Mouse (Mus musculus) kidney, postnatal 14 days (tissue): ENCODE measurements around the gene Herc3.
"Not testable (repeated sequence)": the region's sequence is repeated elsewhere in the genome, so short reads cannot be mapped to it uniquely, and the experiment has no call there.

Source experiments
- DNase-seq: peaks from one replicate; pipeline ENCODE4 v3.0.0; 2022; ENCODE audit warnings: mixed read lengths

The Herc3 gene

GRCm38 (mm10) chr6:58862446-58862993 lies 31.3 kb downstream of the Herc3 start:
- DNase-seq, result no peak

- DNase-seq, result no peak
Measured at GRCm38 (mm10) chr6:58863631-58864235, 32.5 kb downstream of the Herc3 start.

- DNase-seq, result not testable (repeated sequence)
Measured at GRCm38 (mm10) chr6:58867858-58868257, 36.6 kb downstream of the Herc3 start.

- peak; percentile 13 for DNase-seq
Measured at GRCm38 (mm10) chr6:58879572-58879971, 48.3 kb downstream of the Herc3 start.

GRCm38 (mm10) chr6:58879987-58880386 lies 48.7 kb downstream of the Herc3 start:
- no peak for DNase-seq

GRCm38 (mm10) chr6:58880861-58881260 lies 49.6 kb downstream of the Herc3 start:
- DNase-seq, result no peak

- DNase-seq, result no peak
Measured at GRCm38 (mm10) chr6:58881363-58881762, 50.1 kb downstream of the Herc3 start.

- DNase-seq, result no peak
Measured at GRCm38 (mm10) chr6:58882271-58882670, 51.0 kb downstream of the Herc3 start.

GRCm38 (mm10) chr6:58889917-58890316 lies 58.7 kb downstream of the Herc3 start:
- no peak for DNase-seq

GRCm38 (mm10) chr6:58893307-58893706 lies 62.0 kb downstream of the Herc3 start:
- DNase-seq, result no peak

- DNase-seq, result no peak
Measured at GRCm38 (mm10) chr6:58894994-58895393, 63.7 kb downstream of the Herc3 start.

GRCm38 (mm10) chr6:58896648-58897047 lies 65.4 kb downstream of the Herc3 start:
- DNase-seq, result no peak

- DNase-seq, result no peak
Measured at GRCm38 (mm10) chr6:58899076-58899475, 67.8 kb downstream of the Herc3 start.

GRCm38 (mm10) chr6:58900536-58900935 lies 69.3 kb downstream of the Herc3 start:
- no peak for DNase-seq

- no peak for DNase-seq
Measured at GRCm38 (mm10) chr6:58903171-58903570, 71.9 kb downstream of the Herc3 start.

GRCm38 (mm10) chr6:58904551-58904950 lies 73.3 kb downstream of the Herc3 start:
- no peak for DNase-seq

GRCm38 (mm10) chr6:58906852-58907261 lies 75.6 kb downstream of the Herc3 start, which contains the start of gene Nap1l5:
Gene Nap1l5 (minus strand): TSS chr6:58907076.
- DNase-seq, result peak; percentile 18

GRCm38 (mm10) chr6:58907336-58907735 lies 76.1 kb downstream of the Herc3 start:
- no peak for DNase-seq

GRCm38 (mm10) chr6:58907791-58908190 lies 76.5 kb downstream of the Herc3 start:
- DNase-seq, result no peak

- DNase-seq, result no peak
Measured at GRCm38 (mm10) chr6:58912842-58913241, 81.6 kb downstream of the Herc3 start.

- no peak for DNase-seq
Measured at GRCm38 (mm10) chr6:58913551-58913950, 82.3 kb downstream of the Herc3 start.

GRCm38 (mm10) chr6:58913971-58914370 lies 82.7 kb downstream of the Herc3 start:
- no peak for DNase-seq

GRCm38 (mm10) chr6:58916498-58916897 lies 85.2 kb downstream of the Herc3 start:
- no peak for DNase-seq

GRCm38 (mm10) chr6:58920735-58921134 lies 89.5 kb downstream of the Herc3 start:
- no peak for DNase-seq

GRCm38 (mm10) chr6:58921623-58922022 lies 90.4 kb downstream of the Herc3 start:
- no peak for DNase-seq
